Mouse (Mus musculus) heart, embryonic 14.5 days (tissue): ENCODE measurements around the gene Six6. TPM values are rescaled to one million over a fixed set of nuclear protein-coding genes. Genes with fewer than 3 reads are reported as not detected.
A peak's percentile ranks its signal among the peaks of the same experiment; 100 is the strongest.

Source experiments
- ATAC-seq: fragments of 200-750 bp; cut with Nextera tagmentation; 2 replicates; pipeline ENCODE4 v1.8.0; 2017; ENCODE audit warnings: low read depth, moderate TSS enrichment; ENCODE audit not compliant: insufficient number of reproducible peaks, insufficient read depth, low FRiP score
- H3K27ac ChIP-seq, 2 experiments: fragments of 200-500 bp in 1 of 2; fragments of 300-500 bp in 1 of 2; sonication (generic) in 1 of 2; replicated peaks in 1 of 2; 2 replicates each; pipeline ENCODE4 v1.5.1; 2012 to 2014; ENCODE audit warnings: low read depth in 2 of 2, low read length in 2 of 2, control low read depth in 1 of 2, mild to moderate bottlenecking in 1 of 2, mixed read lengths in 1 of 2; ENCODE audit not compliant: control insufficient read depth in 1 of 2, insufficient read depth in 1 of 2
- H3K27me3 ChIP-seq: fragments of 300-500 bp; sonication (generic); 2 replicates; pipeline ENCODE4 v1.6.1; 2014; ENCODE audit warnings: mild to moderate bottlenecking, low read length, control low read depth; ENCODE audit not compliant: control insufficient read depth, insufficient read depth
- H3K36me3 ChIP-seq: fragments of 300-500 bp; sonication (generic); 2 replicates; pipeline ENCODE4 v1.6.1; 2014; ENCODE audit warnings: mild to moderate bottlenecking, control low read depth, low read length, mixed read lengths; ENCODE audit not compliant: control insufficient read depth, insufficient read depth
- H3K4me1 ChIP-seq, 2 experiments: fragments of 200-500 bp in 1 of 2; fragments of 300-500 bp in 1 of 2; sonication (generic) in 1 of 2; 2 replicates each; pipeline ENCODE4 v1.6.1; 2012 to 2014; ENCODE audit warnings: low read length in 2 of 2, control low read depth in 1 of 2, mixed read lengths in 1 of 2; ENCODE audit not compliant: control insufficient read depth in 2 of 2, insufficient read depth in 2 of 2
- H3K4me2 ChIP-seq: fragments of 300-500 bp; sonication (generic); 2 replicates; pipeline ENCODE4 v1.6.1; 2014; ENCODE audit warnings: mild to moderate bottlenecking, low read length
- H3K4me3 ChIP-seq, 2 experiments: fragments of 200-500 bp in 1 of 2; fragments of 300-500 bp in 1 of 2; sonication (generic) in 1 of 2; 2 replicates each; pipeline ENCODE4 v1.5.1; 2012 to 2014; ENCODE audit warnings: low read length in 2 of 2, mild to moderate bottlenecking in 2 of 2, control low read depth in 1 of 2, low read depth in 1 of 2, moderate library complexity in 1 of 2; ENCODE audit not compliant: control insufficient read depth in 1 of 2, insufficient read depth in 1 of 2
- H3K9ac ChIP-seq: fragments of 300-500 bp; sonication (generic); 2 replicates; pipeline ENCODE4 v1.6.1; 2014; ENCODE audit warnings: mild to moderate bottlenecking, low read length
- H3K9me3 ChIP-seq: fragments of 300-500 bp; sonication (generic); 2 replicates; pipeline ENCODE4 v1.6.1; 2016; ENCODE audit warnings: low read length, control low read depth; ENCODE audit not compliant: control insufficient read depth
- WGBS: fragments of 180-500 bp; shearing (Covaris S2); extraction: QIAGEN DNeasy Blood & Tissue Kit; methylation state at CpG from one replicate; pipeline ENCODE4 v1.1.7; 2014; 5-methylcytosine and 5-hydroxymethylcytosine counted together
- polyA plus RNA-seq: library from polyadenylated mRNA; unstranded; fragments of >200 nt; fragmentation: Nextera tagmentation; extraction: Ambion mirVana; gene quantifications from 2 replicates; pipeline ENCODE4 v1.2.1, GENCODE M21; 2014

Gene Six6
- polyA plus RNA-seq: not detected in 2 replicates

DNA sequence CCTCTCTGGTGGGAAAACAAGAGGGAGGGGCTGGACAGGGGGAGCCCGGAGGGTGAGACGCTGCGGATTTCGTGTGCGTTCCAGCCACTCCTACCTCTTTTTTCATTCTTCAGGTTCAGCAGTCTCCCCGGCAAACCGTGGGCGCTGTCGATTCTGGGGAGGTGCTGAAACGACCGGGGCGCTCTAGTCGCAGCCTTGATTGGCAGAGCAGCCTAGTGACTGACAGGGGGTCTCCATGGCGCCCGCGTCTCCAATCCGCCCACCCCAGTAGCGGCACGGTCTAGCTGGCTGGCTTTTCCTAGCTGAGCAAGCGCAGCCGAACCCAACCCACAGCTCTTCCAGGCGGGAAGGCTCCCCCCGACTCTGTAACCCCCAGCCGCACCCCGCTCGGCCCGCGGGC is at the start of gene Six6:
Gene Six6, plus strand, starts transcription at position 277 of the 400 bp plus-strand sequence.
- Histone ChIP-seq H3K36me3 (no peaks in the 10 kb centered on the region), H3K4me2 (peak within 1 kb of the TSS; percentile 50), H3K4me1 (peaks cover 0 to 11% of the 10 kb centered on the region in 2 experiments; a peak in 1 of 4 replicates), H3K9me3 (no peaks in the 10 kb centered on the region), H3K9ac (no peak within 1 kb of the TSS), H3K27ac (no peak within 1 kb of the TSS), H3K27me3 (peaks cover 98% of the 10 kb centered on the region), H3K4me3 (peak within 1 kb of the TSS; percentile 11 to 29; a peak in 3 of 4 replicates)
- ATAC-seq: no peak
- WGBS: under 1% methylated on average over 28 of the region's 28 CpGs

DNA sequence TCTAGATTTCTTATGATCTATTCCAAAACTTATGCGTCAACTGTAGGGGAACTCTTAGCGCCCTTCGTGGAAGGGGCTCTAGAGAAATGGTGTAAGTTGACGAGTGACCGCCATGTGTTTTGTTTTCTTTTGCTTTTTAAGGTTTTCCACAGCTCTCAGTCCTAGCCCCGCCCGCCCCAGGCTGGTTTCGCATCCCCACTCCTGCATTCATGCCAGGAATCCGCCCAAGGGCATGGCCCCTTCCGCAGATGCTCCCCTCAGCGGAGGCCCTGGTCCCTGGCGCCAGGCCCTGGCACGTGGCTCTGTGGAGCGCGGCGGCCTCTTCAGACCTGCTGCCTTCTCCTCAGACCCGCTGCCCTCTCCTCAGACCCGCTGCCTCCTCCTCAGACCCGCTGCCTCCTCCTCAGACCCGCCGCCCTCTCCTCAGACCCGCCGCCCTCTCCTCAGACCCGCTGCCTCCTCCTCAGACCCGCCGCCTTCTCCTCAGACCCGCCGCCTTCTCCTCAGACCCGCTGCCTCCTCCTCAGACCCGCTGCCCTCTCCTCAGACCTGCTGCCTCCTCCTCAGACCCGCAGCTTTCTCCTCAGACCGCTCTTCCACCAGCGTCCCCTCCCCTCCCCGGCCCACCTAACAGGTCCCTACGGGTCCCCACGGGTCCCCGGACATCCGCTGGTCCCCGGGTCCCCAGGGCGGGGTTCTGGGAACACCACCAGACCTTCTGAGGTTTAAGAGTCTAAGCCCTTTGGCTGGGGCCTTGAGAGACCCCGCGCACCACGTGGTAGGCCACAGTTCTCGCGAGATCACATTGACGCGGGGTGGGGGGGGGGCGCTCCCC is 22.3 kb upstream of the Six6 start:
- H3K27ac ChIP-seq: no peak overlapping the region
- H3K36me3 ChIP-seq: no peaks in the 10 kb centered on the region
- H3K4me2 ChIP-seq: peak overlapping the region; percentile 71
- peak overlapping the region; percentile 63 for H3K9ac ChIP-seq
- peak overlapping the region; percentile 42 to 58 for H3K4me3 ChIP-seq
- no peaks in the 10 kb centered on the region for H3K27me3 ChIP-seq
- H3K9me3 ChIP-seq: peaks cover 7% of the 10 kb centered on the region; the same call in 1 of the 2 replicates
- H3K4me1 ChIP-seq: peaks cover 0 to 2% of the 10 kb centered on the region in 2 experiments; a peak in 1 of 4 replicates
- WGBS: 11% methylated on average over 46 of the region's 48 CpGs
- no peak for ATAC-seq

DNA sequence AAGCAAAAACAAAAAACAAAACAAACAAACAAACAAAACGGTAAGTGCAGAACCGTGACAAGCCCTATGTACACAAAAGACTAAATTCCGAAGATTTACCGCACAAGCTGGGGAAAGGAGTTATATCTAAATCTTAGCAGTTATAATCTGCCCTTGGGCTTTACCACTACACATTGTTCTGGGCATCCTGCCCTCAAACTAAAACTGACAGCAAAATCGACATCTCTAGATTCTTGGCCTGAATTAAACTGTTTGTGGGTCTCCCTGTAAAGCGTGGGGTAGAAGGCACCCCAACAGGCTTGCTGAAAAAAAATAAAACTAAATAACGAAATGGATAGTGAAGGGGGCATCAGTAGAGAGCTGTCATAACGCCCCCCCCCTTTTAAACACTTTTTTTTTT is 2.9 kb upstream of the Six6 start:
- H3K4me3 ChIP-seq: no peak overlapping the region
- no peak overlapping the region for H3K27ac ChIP-seq
- no peaks in the 10 kb centered on the region for H3K9me3 ChIP-seq
- H3K4me1 ChIP-seq: peaks cover 0 to 11% of the 10 kb centered on the region in 2 experiments; a peak in 1 of 4 replicates
- WGBS: 37% methylated on average over 8 of the region's 8 CpGs
- no peaks in the 10 kb centered on the region for H3K36me3 ChIP-seq
- no peak overlapping the region for H3K4me2 ChIP-seq
- no peak for ATAC-seq
- H3K27me3 ChIP-seq: peaks cover 75% of the 10 kb centered on the region
- H3K9ac ChIP-seq: no peak overlapping the region

DNA sequence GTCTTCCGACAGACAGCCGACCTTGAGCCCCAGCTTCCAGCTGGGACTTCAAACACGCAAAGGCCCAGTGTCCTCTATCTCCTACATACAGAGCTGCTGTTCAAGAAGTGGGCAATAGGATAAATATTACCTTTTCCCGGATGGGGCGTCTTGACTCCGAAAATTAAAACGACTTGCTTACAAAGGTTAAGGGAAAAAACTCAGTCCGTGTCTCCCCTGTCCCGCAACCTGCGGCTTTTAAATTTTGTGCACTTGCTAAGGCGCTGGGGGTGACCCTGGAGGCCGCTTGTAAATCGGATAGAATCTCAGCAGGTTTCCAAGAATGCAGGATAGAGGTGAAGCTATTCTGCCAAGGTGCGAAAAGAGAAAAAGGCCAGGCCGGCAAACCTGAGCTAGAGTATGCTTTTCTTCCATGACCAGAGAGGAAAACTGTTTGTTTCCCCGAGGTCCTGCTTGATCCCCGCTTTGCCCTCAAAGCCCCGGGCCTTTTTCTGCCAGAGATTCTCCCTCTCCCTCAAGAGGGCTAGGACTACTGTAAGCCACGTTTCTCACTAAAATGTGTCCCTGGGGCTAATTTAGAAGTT is 2.1 kb upstream of the Six6 start:
- Histone ChIP-seq H3K4me2 (no peak overlapping the region), H3K36me3 (no peaks in the 10 kb centered on the region), H3K4me3 (no peak overlapping the region), H3K27me3 (peaks cover 84% of the 10 kb centered on the region), H3K27ac (no peak overlapping the region), H3K9ac (no peak overlapping the region), H3K9me3 (no peaks in the 10 kb centered on the region), H3K4me1 (peaks cover 0 to 11% of the 10 kb centered on the region in 2 experiments; a peak in 1 of 4 replicates)
- 4% methylated on average over 19 of the region's 19 CpGs for WGBS
- ATAC-seq: no peak

DNA sequence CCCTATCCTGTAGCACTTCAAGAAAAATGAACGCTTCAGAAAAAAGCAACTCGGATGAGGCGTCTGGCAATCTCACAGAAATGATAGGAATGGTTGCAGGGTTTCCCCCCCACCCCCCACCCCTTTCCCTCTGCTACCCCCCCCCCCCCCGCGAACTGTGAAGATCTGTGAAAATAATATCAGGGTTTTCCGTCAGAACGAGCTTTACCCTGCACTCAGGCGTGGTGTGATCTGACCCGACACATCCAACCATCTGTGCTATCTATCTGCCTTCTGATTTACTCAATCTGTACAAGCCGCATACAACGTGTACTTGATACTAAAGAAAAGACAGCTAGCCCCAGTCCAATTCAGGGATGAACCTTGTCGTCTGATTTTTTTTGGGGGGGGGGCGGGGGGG is 1.5 kb upstream of the Six6 start:
- Histone ChIP-seq H3K9me3 (no peaks in the 10 kb centered on the region), H3K27ac (no peak overlapping the region), H3K4me3 (no peak overlapping the region), H3K36me3 (no peaks in the 10 kb centered on the region), H3K27me3 (peaks cover 90% of the 10 kb centered on the region), H3K4me2 (no peak overlapping the region), H3K4me1 (peaks cover 0 to 11% of the 10 kb centered on the region in 2 experiments; a peak in 1 of 4 replicates), H3K9ac (no peak overlapping the region)
- WGBS: 8% methylated on average over 11 of the region's 13 CpGs
- no peak for ATAC-seq

DNA sequence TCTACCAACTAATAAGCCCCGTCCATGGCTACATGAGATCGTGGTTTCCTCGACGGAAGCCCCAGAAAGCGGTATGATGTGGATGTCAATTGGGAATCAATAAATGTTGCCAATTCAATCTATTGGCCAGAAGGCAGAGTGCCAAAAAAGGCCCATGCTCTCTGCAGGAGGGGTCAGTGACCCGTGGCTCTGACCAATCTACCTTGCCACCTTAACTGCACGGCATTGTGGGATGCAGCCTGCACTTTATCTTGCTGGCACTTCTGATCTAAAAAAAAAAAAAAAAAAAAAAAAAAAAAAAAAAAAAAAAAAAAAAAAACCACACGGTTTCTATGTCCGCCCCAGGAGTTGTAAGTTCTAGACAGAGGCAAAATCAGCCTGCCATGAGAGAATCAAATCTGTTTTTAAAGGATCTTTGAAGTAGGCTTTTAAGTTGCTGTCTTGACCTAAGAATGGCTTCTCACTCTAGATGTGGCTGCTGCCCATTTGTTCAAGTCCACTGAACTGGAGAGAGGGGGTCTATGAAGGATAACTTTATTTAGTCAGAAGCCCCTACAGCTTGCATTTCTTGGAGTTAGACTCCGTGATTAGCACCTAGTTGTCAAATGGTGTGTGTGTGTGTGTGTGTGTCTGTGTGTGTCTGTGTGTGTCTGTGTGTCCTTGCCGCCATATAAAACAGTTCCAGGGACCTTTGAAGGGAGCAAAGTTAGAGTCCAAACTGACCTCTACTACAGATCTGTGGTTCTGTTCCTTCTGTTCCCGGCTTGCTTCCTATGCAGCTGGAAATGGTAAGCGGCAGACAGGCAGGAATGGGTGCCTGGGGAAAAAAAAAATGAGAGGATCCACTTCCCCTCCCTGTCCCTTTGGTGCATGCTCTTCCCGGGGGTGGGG is 847 bp upstream of the Six6 start:
- no peak overlapping the region; a peak in 1 of 4 replicates for H3K4me3 ChIP-seq
- H3K27ac ChIP-seq: no peak overlapping the region
- H3K4me2 ChIP-seq: peak overlapping the region; percentile 50
- H3K27me3 ChIP-seq: peaks cover 96% of the 10 kb centered on the region
- H3K9me3 ChIP-seq: no peaks in the 10 kb centered on the region
- H3K4me1 ChIP-seq: peaks cover 0 to 11% of the 10 kb centered on the region in 2 experiments; a peak in 1 of 4 replicates
- H3K36me3 ChIP-seq: no peaks in the 10 kb centered on the region
- H3K9ac ChIP-seq: no peak overlapping the region
- no peak for ATAC-seq
- WGBS: 5% methylated on average over 14 of the region's 14 CpGs
